Mouse (Mus musculus) adipose tissue, adult 10 weeks (tissue): ENCODE results near the gene Chst13. TPM values are rescaled to one million over a fixed set of nuclear protein-coding genes. Genes with fewer than 3 reads are reported as not detected.

Experiments
- polyA plus RNA-seq: library from polyadenylated mRNA; stranded (reverse); fragments of 350-450 nt; fragmentation: Illumina TruSeq; extraction: RNeasy Lipid Tissue Mini Kit (QIAGEN cat#74804); gene quantifications from one replicate; pipeline ENCODE4 v1.2.3, GENCODE M21; 2014; ENCODE audit warnings: low read depth, low replicate concordance

Gene Chst13
- not detected for polyA plus RNA-seq

GRCm38 (mm10) chr6:90324991-90325390, at the start of gene Chst13:
Gene Chst13 (minus strand): TSS chr6:90325185.

GRCm38 (mm10) chr6:90368976-90369724, 44.2 kb upstream of the Chst13 start, which contains the start of gene Zxdc:
Gene Zxdc (plus strand): TSS chr6:90369492.

GRCm38 (mm10) chr6:90332561-90333425, 7.8 kb upstream of the Chst13 start, which contains the start of gene Uroc1:
Gene Uroc1 (plus strand): TSS chr6:90333284.

GRCm38 (mm10) chr6:90300919-90301318, 24.1 kb downstream of the Chst13 start, which contains the start of gene BC048671:
Gene BC048671 (plus strand): TSS chr6:90301219.

Other genes with a start within 250 kb of the Chst13 start
- not detected for gene Vmn1r49, start 246.7 kb downstream of the Chst13 start, polyA plus RNA-seq
- not detected for gene Vmn1r50, start 223.8 kb downstream of the Chst13 start, polyA plus RNA-seq
- gene Vmn1r51, start 202.6 kb downstream of the Chst13 start, polyA plus RNA-seq = not detected
- not detected for gene Vmn1r52, start 150.4 kb downstream of the Chst13 start, polyA plus RNA-seq
- not detected for gene V1ra8, start 122.4 kb downstream of the Chst13 start, polyA plus RNA-seq
- not detected for gene Vmn1r53, start 100.7 kb downstream of the Chst13 start, polyA plus RNA-seq
- not detected for gene Vmn1r54, start 78.9 kb downstream of the Chst13 start, polyA plus RNA-seq
- gene BC048671, start 24.0 kb downstream of the Chst13 start, polyA plus RNA-seq = 4.4 TPM
- 0.56 TPM for gene Uroc1, start 8.1 kb upstream of the Chst13 start, polyA plus RNA-seq
- 12.2 TPM for gene Zxdc, start 44.3 kb upstream of the Chst13 start, polyA plus RNA-seq
- 3.5 TPM for gene Cfap100, start 103.6 kb upstream of the Chst13 start, polyA plus RNA-seq
- gene Klf15, start 137.4 kb upstream of the Chst13 start, polyA plus RNA-seq = 31.9 TPM
- 54.0 TPM for gene Aldh1l1, start 161.2 kb upstream of the Chst13 start, polyA plus RNA-seq